Mouse (Mus musculus) neural tube, embryonic 13.5 days (tissue): ENCODE data around the gene Trim9. TPM values are rescaled to one million over a fixed set of nuclear protein-coding genes. Genes with fewer than 3 reads are reported as not detected.

Experiments
- polyA plus RNA-seq: library from polyadenylated mRNA; unstranded; fragments of >200 nt; fragmentation: Nextera tagmentation; extraction: Ambion mirVana; gene quantifications from 2 replicates; pipeline ENCODE4 v1.2.1, GENCODE M21; 2015

Gene Trim9
- polyA plus RNA-seq, 1 experiment from 2014 or later, result 61.0 TPM

Other genes starting within 250 kb of the Trim9 start
- gene Nin, start 233.9 kb downstream of the Trim9 start, polyA plus RNA-seq, result 11.5 and 12.1 TPM in 2 replicates
- gene Abhd12b, start 193.5 kb downstream of the Trim9 start, polyA plus RNA-seq, result 0.13 TPM in 1 of 2 replicates, not detected in the other
- 6.4 and 9.8 TPM in 2 replicates for gene Pygl, start 116.1 kb downstream of the Trim9 start, polyA plus RNA-seq
- 139 and 155 TPM in 2 replicates for gene Tmx1, start 105.5 kb upstream of the Trim9 start, polyA plus RNA-seq